Mouse (Mus musculus) brain, embryonic 14.5 days (tissue): ENCODE results near the gene Tbc1d22b.

Source experiments
- CTCF ChIP-seq: fragments of 200-500 bp; IDR thresholded peaks from 2 replicates; pipeline ENCODE4 v1.5.1; 2012; ENCODE audit warnings: inconsistent platforms, mild to moderate bottlenecking, moderate library complexity, borderline replicate concordance; ENCODE audit not compliant: insufficient read depth, insufficient read length; ENCODE audit errors: extremely low read depth
- POLR2A ChIP-seq: fragments of 200-500 bp; IDR thresholded peaks from 2 replicates; pipeline ENCODE4 v1.6.1; 2012; ENCODE audit warnings: mild to moderate bottlenecking, inconsistent platforms, borderline replicate concordance; ENCODE audit not compliant: poor library complexity, insufficient read depth, insufficient read length, severe bottlenecking; ENCODE audit errors: extremely low read depth

DNA sequence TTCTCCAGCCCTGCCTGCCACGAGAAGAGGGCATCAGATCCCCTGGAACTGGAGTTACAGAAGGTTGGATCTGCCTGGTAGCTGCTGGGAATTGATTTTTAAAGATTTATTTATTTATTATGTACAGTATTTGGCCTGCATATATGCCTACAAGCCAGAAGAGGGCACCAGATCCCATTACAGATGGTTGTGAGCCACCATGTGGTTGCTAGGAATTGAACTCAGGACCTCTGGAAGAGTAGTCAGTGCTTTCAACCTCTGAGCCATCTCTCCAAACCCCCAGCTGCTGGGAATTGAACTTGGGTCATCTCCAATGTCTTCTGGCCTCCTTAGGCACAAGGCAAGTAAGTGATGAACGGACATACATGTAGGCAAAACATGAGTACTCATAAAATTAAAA is 5.5 kb upstream of the Tbc1d22b start:
- TF ChIP-seq POLR2A (no peak), CTCF (no peak)
